Mouse (Mus musculus): Measurements from ENCODE around the gene Vmn1r137. TPM values are rescaled to one million over a fixed set of nuclear protein-coding genes. Genes with fewer than 3 reads are reported as not detected.
"Not testable (repeated sequence)": the region's sequence is repeated elsewhere in the genome, so short reads cannot be mapped to it uniquely, and the experiment has no call there.

The Vmn1r137 gene
- polyA plus RNA-seq (2015; fragmentation: Nextera tagmentation; extraction: Ambion mirVana) = not detected in 2 replicates

DNA sequence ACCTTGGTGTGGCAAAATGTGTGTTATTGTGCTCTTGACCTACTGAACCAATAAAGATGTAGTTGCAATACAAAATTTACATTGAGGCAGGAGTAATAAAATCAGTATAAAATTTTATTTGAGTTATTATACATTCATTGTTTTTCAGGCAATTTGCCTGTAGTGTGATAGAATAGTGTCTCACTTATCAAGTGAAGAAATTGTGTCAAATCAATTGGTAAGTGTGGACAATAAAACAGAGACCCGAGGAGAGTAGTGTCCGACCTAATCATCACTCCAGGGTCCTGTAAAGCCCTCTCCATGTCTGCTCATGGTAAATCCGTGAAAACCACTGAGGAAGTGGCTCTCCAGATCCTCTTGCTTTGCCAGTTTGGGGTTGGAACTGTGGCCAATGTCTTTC, at the start of gene Vmn1r137:
Gene Vmn1r137 (plus strand): TSS at position 301 of the 400 bp plus-strand sequence.
- not testable (repeated sequence) for H3K4me1 ChIP-seq; H3K27ac ChIP-seq; ATAC-seq (ENCODE audit: insufficient number of reproducible peaks, insufficient read depth, low FRiP score, low TSS enrichment, low read depth); H3K9me3 ChIP-seq; H3K36me3 ChIP-seq; H3K4me3 ChIP-seq; H3K9ac ChIP-seq; H3K27me3 ChIP-seq; H3K4me2 ChIP-seq
- no CpG with 5 or more reads among the region's 3 CpGs for WGBS

- not testable (repeated sequence) for H3K4me2 ChIP-seq; H3K4me1 ChIP-seq; H3K4me3 ChIP-seq; H3K9ac ChIP-seq; H3K27me3 ChIP-seq; H3K36me3 ChIP-seq; ATAC-seq (ENCODE audit: insufficient number of reproducible peaks, insufficient read depth, low FRiP score, low TSS enrichment, low read depth); H3K27ac ChIP-seq; H3K9me3 ChIP-seq
- no CpG with 5 or more reads among the region's 2 CpGs for WGBS
These were observed 34.4 kb downstream of the Vmn1r137 start, which contains the start of gene Vmn1r138 for GRCm38 (mm10) chr7:22028797-22029196. Gene Vmn1r138, minus strand, starts transcription at chr7:22028897.

Other genes with a start within 250 kb of the Vmn1r137 start
- gene Gm4175, start 233.1 kb upstream of the Vmn1r137 start, polyA plus RNA-seq (2015; fragmentation: Nextera tagmentation; extraction: Ambion mirVana) = not detected in 2 replicates
- gene Gm4177, start 197.9 kb upstream of the Vmn1r137 start, polyA plus RNA-seq (2015; fragmentation: Nextera tagmentation; extraction: Ambion mirVana) = not detected in 2 replicates
- not detected in 2 replicates for gene Vmn1r135, start 162.2 kb upstream of the Vmn1r137 start, polyA plus RNA-seq (2015; fragmentation: Nextera tagmentation; extraction: Ambion mirVana)
- gene Gm5725, start 150.3 kb upstream of the Vmn1r137 start, polyA plus RNA-seq (2015; fragmentation: Nextera tagmentation; extraction: Ambion mirVana) = not detected in 2 replicates
- gene Gm5891, start 73.3 kb upstream of the Vmn1r137 start, polyA plus RNA-seq (2015; fragmentation: Nextera tagmentation; extraction: Ambion mirVana) = not detected in 2 replicates
- gene Vmn1r138, start 34.3 kb downstream of the Vmn1r137 start, polyA plus RNA-seq (2015; fragmentation: Nextera tagmentation; extraction: Ambion mirVana) = not detected in 2 replicates
- gene Gm6176, start 61.7 kb downstream of the Vmn1r137 start, polyA plus RNA-seq (2015; fragmentation: Nextera tagmentation; extraction: Ambion mirVana) = not detected in 2 replicates
- not detected in 2 replicates for gene Vmn1r139, start 74.5 kb downstream of the Vmn1r137 start, polyA plus RNA-seq (2015; fragmentation: Nextera tagmentation; extraction: Ambion mirVana)
- gene Gm16451, start 123.7 kb downstream of the Vmn1r137 start, polyA plus RNA-seq (2015; fragmentation: Nextera tagmentation; extraction: Ambion mirVana) = not detected in 2 replicates
- not detected in 2 replicates for gene Gm10666, start 140.2 kb downstream of the Vmn1r137 start, polyA plus RNA-seq (2015; fragmentation: Nextera tagmentation; extraction: Ambion mirVana)
- gene Vmn1r142, start 169.4 kb downstream of the Vmn1r137 start, polyA plus RNA-seq (2015; fragmentation: Nextera tagmentation; extraction: Ambion mirVana) = not detected in 2 replicates
- not detected in 2 replicates for gene Vmn1r143, start 194.8 kb downstream of the Vmn1r137 start, polyA plus RNA-seq (2015; fragmentation: Nextera tagmentation; extraction: Ambion mirVana)
- not detected in 2 replicates for gene Gm8653, start 206.7 kb downstream of the Vmn1r137 start, polyA plus RNA-seq (2015; fragmentation: Nextera tagmentation; extraction: Ambion mirVana)
- gene Gm8453, start 234.9 kb downstream of the Vmn1r137 start, polyA plus RNA-seq (2015; fragmentation: Nextera tagmentation; extraction: Ambion mirVana) = not detected in 2 replicates

All from embryonic facial prominence, embryonic 13.5 days (tissue).